Mouse (Mus musculus) neural tube, embryonic 13.5 days (tissue): ENCODE measurements around the gene Sox30. TPM values are rescaled to one million over a fixed set of nuclear protein-coding genes. Genes with fewer than 3 reads are reported as not detected.

Experiments
- ATAC-seq: fragments of 200-750 bp; cut with Nextera tagmentation; 2 replicates; pipeline ENCODE4 v1.8.0; 2017; ENCODE audit warnings: low read depth, mild to moderate bottlenecking, moderate TSS enrichment, moderate library complexity
- H3K27ac ChIP-seq: fragments of 300-500 bp; sonication (generic); replicated peaks from 2 replicates; pipeline ENCODE4 v1.5.1; 2015; ENCODE audit warnings: moderate library complexity, mild to moderate bottlenecking, inconsistent platforms
- H3K27me3 ChIP-seq: fragments of 300-500 bp; sonication (generic); 2 replicates; pipeline ENCODE4 v1.6.1; 2015; ENCODE audit warnings: mild to moderate bottlenecking, inconsistent platforms
- H3K36me3 ChIP-seq: fragments of 300-500 bp; sonication (generic); 2 replicates; pipeline ENCODE4 v1.6.1; 2015; ENCODE audit warnings: mild to moderate bottlenecking, inconsistent platforms
- H3K4me1 ChIP-seq: fragments of 300-500 bp; sonication (generic); replicated peaks from 2 replicates; pipeline ENCODE4 v1.6.1; 2015; ENCODE audit warnings: inconsistent platforms
- H3K4me2 ChIP-seq: fragments of 300-500 bp; sonication (generic); 2 replicates; pipeline ENCODE4 v1.6.1; 2015; ENCODE audit warnings: inconsistent platforms, mild to moderate bottlenecking, moderate library complexity
- H3K4me3 ChIP-seq: fragments of 300-500 bp; sonication (generic); 2 replicates; pipeline ENCODE4 v1.5.1; 2015; ENCODE audit warnings: mild to moderate bottlenecking, inconsistent platforms
- H3K9ac ChIP-seq: fragments of 300-500 bp; sonication (generic); 2 replicates; pipeline ENCODE4 v1.6.1; 2015; ENCODE audit warnings: moderate library complexity, mild to moderate bottlenecking, inconsistent platforms
- H3K9me3 ChIP-seq: fragments of 300-500 bp; sonication (generic); 2 replicates; pipeline ENCODE4 v1.6.1; 2016; ENCODE audit warnings: inconsistent platforms
- WGBS: fragments of 180-500 bp; shearing (Covaris S2); methylation state at CpG from one replicate; pipeline ENCODE4 v1.1.7; 2015; 5-methylcytosine and 5-hydroxymethylcytosine counted together
- polyA plus RNA-seq: library from polyadenylated mRNA; unstranded; fragments of >200 nt; fragmentation: Nextera tagmentation; extraction: Ambion mirVana; gene quantifications from 2 replicates; pipeline ENCODE4 v1.2.1, GENCODE M21; 2015

Sox30 gene
- polyA plus RNA-seq, 1 experiment from 2014 or later, result 0.14 TPM

DNA sequence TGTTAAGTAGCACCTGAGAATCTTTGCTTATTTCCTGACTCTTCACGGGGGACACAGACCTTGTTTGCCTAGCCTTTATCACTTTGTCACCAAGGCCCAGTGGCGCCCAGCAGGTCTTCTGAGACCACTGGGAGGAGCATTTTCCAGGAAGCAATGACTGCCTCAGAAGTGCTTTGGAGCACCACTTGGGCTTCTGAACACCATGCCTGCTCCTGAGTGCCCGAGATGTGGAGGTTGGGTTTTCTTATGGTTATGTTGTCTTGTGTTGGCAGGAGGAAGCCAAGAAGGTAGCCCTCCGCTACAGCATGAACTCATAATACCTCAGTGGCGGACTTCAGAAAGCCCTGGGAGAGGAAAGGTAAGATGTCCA lies 80.5 kb downstream of the Sox30 start:
- Histone ChIP-seq H3K27ac (no peak overlapping the region), H3K9me3 (no peaks in the 10 kb centered on the region), H3K4me3 (no peak overlapping the region), H3K27me3 (no peaks in the 10 kb centered on the region), H3K4me2 (no peak overlapping the region), H3K4me1 (peaks cover 36% of the 10 kb centered on the region), H3K9ac (no peak overlapping the region), H3K36me3 (0 out of 2 replicates have a peak, but pooled peaks cover 20% of the 10 kb centered on the region)
- WGBS, result 74% methylated on average over 5 of the region's 5 CpGs
- no peak for ATAC-seq

DNA sequence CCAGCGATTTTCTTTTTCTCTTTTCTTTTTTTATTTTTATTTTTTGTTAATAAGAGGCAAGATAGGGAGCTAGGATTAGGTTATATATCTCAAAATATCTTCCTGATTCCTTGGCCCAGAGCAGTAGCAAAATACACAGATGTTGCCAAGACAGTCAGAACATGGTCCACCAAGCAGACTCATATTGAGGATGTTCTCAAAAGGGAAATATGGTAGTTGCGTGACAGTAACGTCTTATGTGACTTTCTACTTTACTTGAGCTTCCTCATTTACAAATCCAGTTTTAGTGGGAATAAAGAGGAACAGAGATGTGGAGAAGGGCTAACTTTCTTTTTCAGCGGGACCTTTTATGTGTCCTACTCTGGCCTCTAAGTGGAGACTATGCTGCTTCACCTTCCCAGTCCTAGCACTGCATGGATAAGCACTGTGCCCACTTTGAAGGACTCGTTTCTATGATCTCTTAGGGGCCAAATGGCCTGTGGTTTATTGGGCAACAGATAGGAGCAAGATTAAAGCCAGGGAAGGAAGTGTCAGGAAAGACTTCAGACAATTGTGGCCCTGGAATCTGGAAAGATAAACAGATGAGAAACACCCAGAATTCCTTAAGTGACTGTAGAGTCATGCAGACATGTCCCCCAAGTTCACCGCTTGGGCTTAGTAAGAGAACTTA lies 81.8 kb downstream of the Sox30 start:
- H3K27ac ChIP-seq, result no peak overlapping the region
- H3K4me2 ChIP-seq, result no peak overlapping the region
- no peak for ATAC-seq
- H3K4me3 ChIP-seq, result no peak overlapping the region
- peaks cover 40% of the 10 kb centered on the region for H3K4me1 ChIP-seq
- H3K27me3 ChIP-seq, result no peaks in the 10 kb centered on the region
- 80% methylated on average over 6 of the region's 6 CpGs for WGBS
- H3K9ac ChIP-seq, result no peak overlapping the region
- H3K9me3 ChIP-seq, result no peaks in the 10 kb centered on the region
- peaks cover 32% of the 10 kb centered on the region for H3K36me3 ChIP-seq

DNA sequence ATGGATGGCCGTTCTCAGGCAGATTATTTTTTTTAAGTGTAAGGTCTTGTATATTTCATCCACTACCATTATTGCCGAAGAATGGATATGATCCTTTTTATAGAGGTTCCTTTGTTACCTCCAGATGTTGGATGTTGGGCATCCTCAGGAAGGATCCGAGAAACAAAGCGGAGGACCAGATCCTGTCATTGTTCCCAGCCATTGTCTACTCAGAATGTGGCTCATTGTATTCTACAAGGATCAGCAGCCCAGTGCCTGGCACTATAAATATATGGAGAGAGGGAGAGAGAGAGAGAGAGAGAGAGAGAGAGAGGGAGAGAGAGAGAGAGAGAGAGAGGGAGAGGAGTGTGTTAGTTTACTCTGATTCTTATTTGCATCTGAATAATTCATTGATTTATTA lies 82.5 kb downstream of the Sox30 start:
- H3K36me3 ChIP-seq, result peaks cover 33% of the 10 kb centered on the region
- no peaks in the 10 kb centered on the region for H3K9me3 ChIP-seq
- WGBS, result 65% methylated on average over 4 of the region's 4 CpGs
- H3K4me3 ChIP-seq, result no peak overlapping the region
- H3K27ac ChIP-seq, result no peak overlapping the region
- H3K4me2 ChIP-seq, result no peak overlapping the region
- peaks cover 34% of the 10 kb centered on the region for H3K4me1 ChIP-seq
- H3K9ac ChIP-seq, result no peak overlapping the region
- H3K27me3 ChIP-seq, result no peaks in the 10 kb centered on the region
- ATAC-seq, result no peak

DNA sequence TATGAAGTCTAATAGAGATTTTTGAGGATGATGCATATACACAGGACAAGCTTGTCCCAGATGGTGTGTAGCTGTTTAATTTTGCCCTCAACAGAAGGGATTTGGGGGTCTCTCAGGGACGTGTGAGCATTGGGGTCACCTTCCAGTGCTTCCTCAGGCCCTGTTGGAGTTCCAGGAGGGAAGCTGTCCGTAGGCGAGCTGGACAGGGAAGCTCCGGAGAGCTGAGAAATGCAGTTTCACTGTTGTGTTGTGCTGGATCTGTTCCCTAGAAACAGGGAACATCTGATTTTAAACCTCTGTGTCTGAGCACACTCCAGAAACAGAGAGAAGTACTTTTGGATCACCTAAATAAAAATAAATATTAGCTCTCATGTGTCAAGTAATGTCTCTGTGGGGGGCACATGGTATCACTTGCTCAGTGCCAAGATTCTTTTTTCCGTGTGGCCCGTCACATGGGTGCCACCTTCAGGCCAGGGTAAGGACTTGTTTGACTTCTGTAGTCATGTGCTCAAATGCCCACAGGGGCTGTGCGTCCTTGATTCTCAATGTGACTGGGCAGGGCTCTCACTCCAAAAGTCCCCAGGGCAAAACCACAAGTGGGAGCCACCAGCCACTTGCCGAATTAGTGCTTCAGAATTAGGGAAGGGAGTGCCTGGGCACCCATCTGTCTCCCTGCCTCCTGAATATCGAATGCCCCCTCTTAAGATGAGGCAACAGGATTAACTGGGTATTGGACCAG lies 83.1 kb downstream of the Sox30 start:
- peaks cover 33% of the 10 kb centered on the region for H3K36me3 ChIP-seq
- no peaks in the 10 kb centered on the region for H3K27me3 ChIP-seq
- H3K9ac ChIP-seq, result no peak overlapping the region
- H3K4me2 ChIP-seq, result no peak overlapping the region
- H3K9me3 ChIP-seq, result no peaks in the 10 kb centered on the region
- H3K4me3 ChIP-seq, result no peak overlapping the region
- H3K4me1 ChIP-seq, result peaks cover 28% of the 10 kb centered on the region
- 65% methylated on average over 9 of the region's 9 CpGs for WGBS
- ATAC-seq, result no peak
- H3K27ac ChIP-seq, result no peak overlapping the region

GRCm38 (mm10) chr11:46064767-46065166 lies 84.7 kb downstream of the Sox30 start:
- H3K9me3 ChIP-seq, result no peaks in the 10 kb centered on the region
- H3K27ac ChIP-seq, result peak overlapping the region; percentile 59
- peaks cover 33% of the 10 kb centered on the region for H3K36me3 ChIP-seq
- peaks cover 40% of the 10 kb centered on the region for H3K4me1 ChIP-seq
- 65% methylated on average over 8 of the region's 8 CpGs for WGBS
- H3K4me2 ChIP-seq, result no peak overlapping the region
- no peak for ATAC-seq
- no peak overlapping the region for H3K9ac ChIP-seq
- H3K4me3 ChIP-seq, result no peak overlapping the region
- no peaks in the 10 kb centered on the region for H3K27me3 ChIP-seq

DNA sequence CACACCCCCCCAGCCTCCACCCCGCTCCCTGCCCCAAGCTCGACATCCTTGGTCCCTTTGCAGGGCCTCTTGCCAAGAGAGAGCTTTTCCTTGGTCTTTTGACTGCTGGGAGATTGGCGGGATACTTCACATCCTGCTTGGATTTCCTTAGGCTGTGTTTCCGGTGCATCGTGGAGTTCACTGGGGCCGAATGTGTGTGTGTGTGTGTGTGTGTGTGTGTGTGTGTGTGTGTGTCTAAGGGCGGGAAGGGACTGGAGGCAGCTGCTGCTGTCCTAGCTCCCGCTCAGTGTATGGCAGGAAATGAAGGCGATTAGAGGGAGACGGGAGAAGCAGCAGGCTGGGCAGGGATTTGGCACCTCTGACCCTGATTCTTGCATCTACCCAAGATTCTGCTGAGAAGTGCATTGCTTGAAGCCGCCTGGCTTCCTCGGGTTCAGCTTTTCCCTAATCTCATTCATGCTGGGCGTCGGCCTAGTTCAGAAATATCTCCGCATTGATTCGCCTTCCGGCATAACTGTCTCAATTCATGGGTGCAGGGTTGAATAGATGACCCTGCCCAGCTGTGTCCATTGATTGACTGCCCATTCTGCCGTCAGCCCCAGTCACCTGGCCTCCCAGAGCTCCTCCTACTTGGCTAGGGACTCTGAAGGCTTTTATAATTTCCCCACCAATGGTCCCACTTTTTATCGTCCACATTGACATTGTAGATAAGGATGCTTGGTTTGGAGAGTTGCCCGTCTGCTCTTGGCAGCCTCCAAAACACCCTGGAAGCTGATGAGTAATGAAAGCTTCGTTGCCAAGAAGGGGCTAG lies 85.3 kb downstream of the Sox30 start:
- no peaks in the 10 kb centered on the region for H3K27me3 ChIP-seq
- ATAC-seq, result peak; percentile 42; the same call in 1 of the 2 replicates

More for the DNA sequence above, 85.3 kb downstream of the Sox30 start:
- no peak overlapping the region for H3K4me3 ChIP-seq
- no peak overlapping the region for H3K4me2 ChIP-seq
- H3K27ac ChIP-seq, result peak overlapping the region; percentile 59
- H3K4me1 ChIP-seq, result peaks cover 45% of the 10 kb centered on the region
- no peaks in the 10 kb centered on the region for H3K9me3 ChIP-seq
- no peak overlapping the region for H3K9ac ChIP-seq
- WGBS, result 56% methylated on average over 21 of the region's 21 CpGs
- H3K36me3 ChIP-seq, result peaks cover 33% of the 10 kb centered on the region

Other genes with a start within 250 kb of the Sox30 start
- gene Clint1, start 128.3 kb upstream of the Sox30 start, polyA plus RNA-seq, result 50.5 and 58.8 TPM in 2 replicates
- 15.1 and 16.9 TPM in 2 replicates for gene Lsm11, start 35.4 kb upstream of the Sox30 start, polyA plus RNA-seq
- 10.0 and 10.7 TPM in 2 replicates for gene Thg1l, start 24.8 kb upstream of the Sox30 start, polyA plus RNA-seq
- 6.6 and 7.2 TPM in 2 replicates for gene Gm12166, start 72.0 kb downstream of the Sox30 start, polyA plus RNA-seq
- gene Adam19, start 75.7 kb downstream of the Sox30 start, polyA plus RNA-seq, result 19.2 and 19.8 TPM in 2 replicates
- gene Nipal4, start 186.2 kb downstream of the Sox30 start, polyA plus RNA-seq, result 0.11 and 0.25 TPM in 2 replicates